Mouse (Mus musculus): ENCODE data around the gene Mrpl38.

- TF ChIP-seq POLR2A (IDR thresholded peaks at IDR 0.05; ENCODE audit: borderline replicate concordance, control insufficient read depth, low read depth, low read length) (no peak), CTCF (IDR thresholded peaks at IDR 0.05; ENCODE audit: control insufficient read depth, insufficient read depth, low read length) (no peak)
Measured at GRCm38 (mm10) chr11:116107777-116108285, 30.8 kb downstream of the Mrpl38 start.
